30 mouse cellular contexts compared by ENCODE assay signal in the genomic region with DNA sequence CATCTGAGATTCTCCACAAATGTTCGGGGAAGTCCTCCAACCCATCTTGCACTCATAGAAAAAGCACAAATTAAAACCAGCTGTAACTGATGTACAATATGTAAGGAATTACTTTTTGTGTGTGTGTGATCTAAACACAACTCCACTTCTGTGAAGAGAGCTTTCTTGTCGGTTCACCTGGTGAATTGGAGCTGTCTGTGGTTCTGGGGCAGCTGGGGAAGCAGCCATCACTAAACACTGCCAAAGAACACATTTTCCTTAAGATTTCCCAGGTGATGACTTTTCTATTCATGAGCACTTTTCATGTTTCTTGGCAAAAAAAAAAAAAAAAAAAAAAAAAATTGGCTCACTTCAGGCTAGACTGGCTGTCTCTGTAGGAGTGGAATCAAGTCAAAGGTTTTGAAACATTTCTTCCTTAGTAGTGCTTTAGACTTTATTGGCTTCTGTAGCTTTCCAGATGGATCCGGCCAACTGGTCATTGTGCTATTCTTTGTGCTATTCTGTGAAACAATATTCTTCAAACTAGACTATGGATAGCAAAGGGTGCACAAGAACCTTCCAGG. TPM values are rescaled to one million over a fixed set of nuclear protein-coding genes. Genes with fewer than 3 reads are reported as not detected.
"Had no signal": no experiment of that assay in that cellular context is flagged by ENCODE, and none has a peak within 500 bp of the region (broad histone marks: within the 10 kb centered on the region; RNA-seq: fewer than 3 reads in every experiment).

No protein-coding gene starts in this region.

- H3K27me3 ChIP-seq: heart, embryonic 13.5 days; heart, embryonic 15.5 days; hindbrain, embryonic 13.5 days; hindbrain, embryonic 15.5 days; liver, embryonic 13.5 days; liver, embryonic 15.5 days had no signal

- H3K27ac ChIP-seq: heart, adult 2 months; heart, embryonic 13.5 days; heart, embryonic 15.5 days; hindbrain, embryonic 13.5 days; hindbrain, embryonic 15.5 days; hindbrain, postnatal 0 days; kidney, postnatal 0 days; liver, embryonic 13.5 days; liver, embryonic 15.5 days had no signal

- H3K36me3 ChIP-seq: heart, embryonic 13.5 days; heart, embryonic 15.5 days; hindbrain, embryonic 13.5 days; hindbrain, embryonic 15.5 days; liver, embryonic 13.5 days; liver, embryonic 15.5 days had no signal

- H3K9me3 ChIP-seq: heart, embryonic 13.5 days; heart, embryonic 15.5 days; hindbrain, embryonic 13.5 days; hindbrain, embryonic 15.5 days; liver, embryonic 13.5 days; liver, embryonic 15.5 days had no signal

- ATAC-seq: hindbrain, postnatal 0 days; intestine, embryonic 16.5 days had no signal

- H3K4me1 ChIP-seq: heart, embryonic 13.5 days; heart, embryonic 15.5 days; hindbrain, embryonic 13.5 days; hindbrain, embryonic 15.5 days; liver, embryonic 13.5 days; liver, embryonic 15.5 days had no signal

- H3K4me2 ChIP-seq: heart, embryonic 11.5 days; heart, embryonic 13.5 days; heart, embryonic 15.5 days; hindbrain, embryonic 13.5 days; hindbrain, embryonic 15.5 days; liver, embryonic 11.5 days; liver, embryonic 13.5 days; liver, embryonic 15.5 days had no signal

- H3K4me3 ChIP-seq: heart, adult 2 months; heart, embryonic 13.5 days; heart, embryonic 15.5 days; hindbrain, embryonic 13.5 days; hindbrain, embryonic 15.5 days; liver, embryonic 13.5 days; liver, embryonic 15.5 days had no signal

- DNase-seq: gastrocnemius, postnatal 14 days; gastrocnemius, postnatal 36 days; heart, adult 11 months; heart, adult 2 months; heart, postnatal 14 days; heart, postnatal 36 days; kidney, adult 11 months; kidney, adult 8-10 months; kidney, postnatal 14 days; kidney, postnatal 36 days; layer of hippocampus, adult 9-11 months; layer of hippocampus, postnatal 36 days; liver; liver, embryonic 13.5 days had no signal

- H3K9ac ChIP-seq: heart, embryonic 13.5 days; heart, embryonic 15.5 days; hindbrain, embryonic 13.5 days; hindbrain, embryonic 15.5 days; liver, embryonic 13.5 days; liver, embryonic 15.5 days had no signal

RNA-seq across cellular contexts. Expression of gene C9, which starts 18.3 kb away (rescaled TPM):
- polyA plus RNA-seq: gonadal fat pad, adult 2 months; heart, adult 2 months; heart, embryonic 11.5 days; heart, embryonic 13.5 days; heart, embryonic 15.5 days; heart, postnatal 0 days; hindbrain, embryonic 11.5 days; hindbrain, embryonic 13.5 days; hindbrain, embryonic 15.5 days; hindbrain, postnatal 0 days; kidney, embryonic 14.5 days; large intestine, adult 2 months; limb, embryonic 11.5 days had no signal
